Mouse (Mus musculus) liver, adult 2 months (tissue): ENCODE measurements around the gene Arpc5. TPM values are rescaled to one million over a fixed set of nuclear protein-coding genes. Genes with fewer than 3 reads are reported as not detected.
A peak's percentile ranks its signal among the peaks of the same experiment; 100 is the strongest.

Experiments
- DNase-seq: peaks from one replicate; pipeline ENCODE4 v3.0.0-alpha.2; 2011; ENCODE audit warnings: low read depth, low spot score; ENCODE audit errors: extremely low read depth
- H3K27ac ChIP-seq: fragments of 200-500 bp; replicated peaks from 2 replicates; pipeline ENCODE4 v1.5.1; 2012; ENCODE audit warnings: low read depth, mild to moderate bottlenecking, control low read depth, inconsistent platforms, low read length; ENCODE audit not compliant: insufficient read depth
- H3K27me3 ChIP-seq: fragments of 200-500 bp; 2 replicates; pipeline ENCODE4 v1.6.1; 2012; ENCODE audit warnings: mild to moderate bottlenecking, moderate library complexity, low read length, inconsistent platforms; ENCODE audit not compliant: control insufficient read depth, insufficient read depth
- H3K36me3 ChIP-seq: fragments of 200-500 bp; 2 replicates; pipeline ENCODE4 v1.6.1; 2012; ENCODE audit warnings: low read length, inconsistent platforms; ENCODE audit not compliant: control insufficient read depth, insufficient read depth
- H3K4me1 ChIP-seq: fragments of 200-500 bp; 2 replicates; pipeline ENCODE4 v1.6.1; 2011; ENCODE audit warnings: low read length; ENCODE audit not compliant: control insufficient read depth, insufficient read depth
- H3K4me3 ChIP-seq: fragments of 200-500 bp; 2 replicates; pipeline ENCODE4 v1.5.1; 2011; ENCODE audit warnings: low read depth, mild to moderate bottlenecking, control low read depth, low read length, moderate library complexity; ENCODE audit not compliant: insufficient read depth
- H3K79me2 ChIP-seq: fragments of 200-500 bp; 2 replicates; pipeline ENCODE4 v1.6.1; 2012; ENCODE audit warnings: inconsistent platforms, mild to moderate bottlenecking, low read length, moderate library complexity; ENCODE audit not compliant: control insufficient read depth, insufficient read depth
- H3K9ac ChIP-seq: fragments of 200-500 bp; 2 replicates; pipeline ENCODE4 v1.6.1; 2012; ENCODE audit warnings: low read depth, mild to moderate bottlenecking, control low read depth, inconsistent platforms, low read length
- CTCF ChIP-seq: fragments of 200-500 bp; IDR thresholded peaks from 2 replicates; pipeline ENCODE4 v1.5.1; 2011; ENCODE audit warnings: low read depth, low read length, control low read depth
- POLR2A ChIP-seq: fragments of 200-500 bp; IDR thresholded peaks from 2 replicates; pipeline ENCODE4 v1.6.1; 2011; ENCODE audit warnings: low read length, control low read depth; ENCODE audit not compliant: insufficient read depth; ENCODE audit errors: extremely low read depth
- WGBS: fragments of 180-500 bp; shearing (Covaris S2); methylation state at CpG from one replicate; pipeline ENCODE4 v1.1.7; 2018; 5-methylcytosine and 5-hydroxymethylcytosine counted together
- polyA plus RNA-seq: library from polyadenylated mRNA; depleted of rRNA; stranded (reverse); fragments of >200 nt; gene quantifications from 2 replicates; pipeline ENCODE4 v1.2.3, GENCODE M21; 2012
- total RNA-seq: library from RNA; depleted of rRNA; stranded (reverse); fragments of >200 nt; gene quantifications from 2 replicates; pipeline ENCODE4 v1.2.3, GENCODE M21; 2014

The Arpc5 gene
- total and polyA plus RNA-seq, 2 experiments = 24.9 to 103 TPM

DNA sequence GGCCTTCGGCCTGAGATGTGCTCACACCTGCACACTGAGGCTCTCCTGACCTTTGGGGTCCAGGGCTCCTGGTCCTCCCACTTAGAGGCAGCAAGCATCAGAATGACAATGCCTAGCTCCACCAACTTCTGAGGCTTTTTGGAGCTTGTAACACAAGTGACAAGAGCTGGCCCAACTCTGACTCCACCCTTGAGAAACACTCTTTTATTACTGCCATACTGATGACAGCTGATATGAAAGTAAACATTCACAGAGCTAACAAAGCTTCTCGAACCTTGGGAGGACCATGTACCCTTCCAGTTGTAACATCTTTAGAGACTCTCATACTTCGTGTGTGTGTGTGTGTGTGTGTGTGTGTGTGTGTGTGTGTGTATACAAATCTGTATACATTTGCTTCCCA lies 40.2 kb upstream of the Arpc5 start:
- Histone ChIP-seq H3K27ac (no peak overlapping the region), H3K9ac (no peak overlapping the region), H3K36me3 (no peaks in the 10 kb centered on the region), H3K27me3 (no peaks in the 10 kb centered on the region), H3K79me2 (no peaks in the 10 kb centered on the region), H3K4me1 (no peaks in the 10 kb centered on the region), H3K4me3 (no peak overlapping the region)
- TF ChIP-seq POLR2A (no peak), CTCF (no peak)
- 56% methylated on average over 3 of the region's 3 CpGs for WGBS
- DNase-seq = no peak

GRCm38 (mm10) chr1:152727604-152728236 lies 38.6 kb upstream of the Arpc5 start:
- Histone ChIP-seq H3K9ac (no peak overlapping the region), H3K4me1 (no peaks in the 10 kb centered on the region), H3K36me3 (no peaks in the 10 kb centered on the region), H3K27me3 (no peaks in the 10 kb centered on the region), H3K27ac (no peak overlapping the region), H3K4me3 (no peak overlapping the region), H3K79me2 (no peaks in the 10 kb centered on the region)
- no peak for DNase-seq
- TF ChIP-seq CTCF (no peak), POLR2A (no peak)
- WGBS = 68% methylated on average over 5 of the region's 5 CpGs

- H3K4me3 ChIP-seq = no peak overlapping the region
- no peaks in the 10 kb centered on the region for H3K4me1 ChIP-seq
- no peaks in the 10 kb centered on the region for H3K27me3 ChIP-seq
- DNase-seq = no peak
- no peak for TF ChIP-seq CTCF
- TF ChIP-seq POLR2A = no peak
- no peaks in the 10 kb centered on the region for H3K79me2 ChIP-seq
- no peak overlapping the region for H3K27ac ChIP-seq
- WGBS = 90% methylated on average over 9 of the region's 9 CpGs
- no peak overlapping the region for H3K9ac ChIP-seq
- no peaks in the 10 kb centered on the region for H3K36me3 ChIP-seq
Measured at GRCm38 (mm10) chr1:152738793-152739192, 27.5 kb upstream of the Arpc5 start.

GRCm38 (mm10) chr1:152739374-152739773 lies 27.0 kb upstream of the Arpc5 start:
- H3K36me3 ChIP-seq = no peaks in the 10 kb centered on the region
- H3K9ac ChIP-seq = no peak overlapping the region
- no peak for DNase-seq
- no peak overlapping the region for H3K27ac ChIP-seq
- 94% methylated on average over 11 of the region's 11 CpGs for WGBS
- H3K79me2 ChIP-seq = no peaks in the 10 kb centered on the region
- no peaks in the 10 kb centered on the region for H3K4me1 ChIP-seq
- no peak overlapping the region for H3K4me3 ChIP-seq
- TF ChIP-seq POLR2A (no peak), CTCF (no peak)
- H3K27me3 ChIP-seq = no peaks in the 10 kb centered on the region

DNA sequence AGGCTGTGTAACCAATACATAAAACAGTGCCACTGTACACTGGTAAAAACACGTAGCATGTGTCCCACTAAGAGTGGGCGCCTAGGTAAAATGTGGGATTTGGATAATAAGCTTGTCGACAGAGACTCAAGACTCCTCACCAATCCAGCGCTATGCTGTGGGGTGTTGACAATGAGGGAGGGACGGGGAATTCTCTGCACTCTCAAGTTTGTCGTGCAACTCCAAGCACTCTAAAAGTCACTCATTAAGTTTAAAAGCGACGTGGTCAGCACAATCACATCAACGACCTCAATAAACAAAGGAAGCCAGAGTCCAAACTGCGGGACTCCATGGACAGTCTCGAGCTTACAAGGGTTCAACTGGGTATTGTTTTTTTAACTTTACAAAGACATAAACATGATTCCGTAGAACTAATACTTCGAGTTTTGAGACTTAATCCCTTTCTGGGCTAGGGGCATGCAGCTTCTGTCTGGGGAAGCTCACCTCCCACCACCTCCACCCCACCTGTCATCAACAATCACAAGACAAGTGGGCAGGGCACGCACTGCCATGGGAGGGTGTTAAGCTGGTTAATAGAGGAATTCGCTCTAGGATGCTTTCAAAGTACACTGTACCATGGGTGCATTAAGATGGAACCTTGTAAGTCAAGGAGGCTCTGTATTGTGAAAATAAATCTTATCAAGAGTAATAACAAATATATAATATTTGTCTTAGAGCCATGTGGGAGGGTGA lies 23.1 kb upstream of the Arpc5 start:
- H3K79me2 ChIP-seq = no peaks in the 10 kb centered on the region
- WGBS = 61% methylated on average over 15 of the region's 15 CpGs
- H3K9ac ChIP-seq = no peak overlapping the region
- DNase-seq = no peak
- TF ChIP-seq CTCF (no peak), POLR2A (no peak)
- no peak overlapping the region for H3K4me3 ChIP-seq
- no peaks in the 10 kb centered on the region for H3K4me1 ChIP-seq
- no peak overlapping the region for H3K27ac ChIP-seq
- no peaks in the 10 kb centered on the region for H3K27me3 ChIP-seq
- H3K36me3 ChIP-seq = no peaks in the 10 kb centered on the region

DNA sequence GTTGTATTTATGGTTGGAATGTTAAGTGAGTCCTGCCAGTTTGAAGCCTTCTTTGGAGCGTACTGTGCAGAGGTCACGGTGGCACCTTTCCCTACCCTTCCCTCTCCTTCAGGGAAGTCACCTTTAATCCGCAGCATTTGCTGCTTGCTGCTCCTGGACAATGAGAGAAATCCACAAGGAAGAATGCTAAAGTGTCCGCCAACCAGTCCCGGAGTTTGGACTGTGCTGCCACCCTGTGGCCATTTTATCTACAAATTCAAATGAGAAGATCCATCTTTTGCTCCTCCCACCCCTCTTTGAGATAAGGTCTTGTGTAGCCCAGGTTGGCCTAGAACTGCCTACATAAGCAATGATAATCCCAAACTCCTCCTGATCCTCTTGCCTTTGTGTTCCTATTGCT lies 19.9 kb upstream of the Arpc5 start:
- no peaks in the 10 kb centered on the region for H3K4me1 ChIP-seq
- no peaks in the 10 kb centered on the region for H3K36me3 ChIP-seq
- no peak overlapping the region for H3K9ac ChIP-seq
- 16% methylated on average over 5 of the region's 5 CpGs for WGBS
- peak; percentile 81 for TF ChIP-seq CTCF
- TF ChIP-seq POLR2A = no peak
- H3K79me2 ChIP-seq = no peaks in the 10 kb centered on the region
- H3K4me3 ChIP-seq = no peak overlapping the region
- H3K27ac ChIP-seq = no peak overlapping the region
- peak; percentile 55 for DNase-seq
- H3K27me3 ChIP-seq = no peaks in the 10 kb centered on the region
